Mouse (Mus musculus) erythroid progenitor cell, adult 5-6 weeks (primary cell): ENCODE results near the gene Pter. TPM values are rescaled to one million over a fixed set of nuclear protein-coding genes. Genes with fewer than 3 reads are reported as not detected.

Experiments
- ATAC-seq: replicated peaks from 2 replicates; pipeline ENCODE4 v1.8.0; 2016; ENCODE audit warnings: moderate number of reproducible peaks, mild to moderate bottlenecking, moderate TSS enrichment, inconsistent platforms; ENCODE audit not compliant: poor library complexity, low FRiP score, severe bottlenecking
- total RNA-seq, 2 experiments: library from RNA; stranded (forward) in 1 of 2; stranded (reverse) in 1 of 2; fragments of 150-400 nt in 1 of 2; fragments of 186-747, 209-891 nt in 1 of 2; gene quantifications; 2 replicates each; pipeline versions ENCODE4 v1.2.3 to v1.2.4; 2015 to 2017; ENCODE audit warnings: low replicate concordance in 2 of 2

Gene Pter
- total RNA-seq, 2 experiments from 2014 or later = not detected

GRCm38 (mm10) chr2:13000026-13000425, 76.2 kb downstream of the Pter start:
- no peak for ATAC-seq

- no peak for ATAC-seq
Observed at GRCm38 (mm10) chr2:13008433-13008832, 84.6 kb downstream of the Pter start.

- no peak for ATAC-seq
Observed at GRCm38 (mm10) chr2:13009261-13009972, 85.6 kb downstream of the Pter start.

- ATAC-seq = no peak
Observed at GRCm38 (mm10) chr2:13010030-13010459, 86.2 kb downstream of the Pter start.

- no peak for ATAC-seq
Observed at GRCm38 (mm10) chr2:13010460-13011341, 86.9 kb downstream of the Pter start.

GRCm38 (mm10) chr2:13011472-13011871, 87.6 kb downstream of the Pter start, which contains the start of gene C1ql3:
TSS of gene C1ql3 (minus strand) at chr2:13011806.
- ATAC-seq = no peak

- ATAC-seq = no peak
Observed at GRCm38 (mm10) chr2:13011973-13012372, 88.1 kb downstream of the Pter start.

GRCm38 (mm10) chr2:13018382-13018781, 94.5 kb downstream of the Pter start:
- no peak for ATAC-seq

GRCm38 (mm10) chr2:13018861-13019260, 95.0 kb downstream of the Pter start:
- no peak for ATAC-seq

GRCm38 (mm10) chr2:13038772-13039171, 114.9 kb downstream of the Pter start:
- no peak for ATAC-seq

- no peak for ATAC-seq
Observed at GRCm38 (mm10) chr2:13039785-13040184, 115.9 kb downstream of the Pter start.

- no peak for ATAC-seq
Observed at GRCm38 (mm10) chr2:13044555-13044954, 120.7 kb downstream of the Pter start.

- no peak for ATAC-seq
Observed at GRCm38 (mm10) chr2:13048649-13049048, 124.8 kb downstream of the Pter start.

Other genes with a start within 250 kb of the Pter start
- gene C1ql3, start 87.8 kb downstream of the Pter start, total RNA-seq (2015; ENCODE audit: low replicate concordance) = not detected in 2 replicates
- not detected in 2 replicates for gene C1ql3, start 87.8 kb downstream of the Pter start, total RNA-seq (2017; ENCODE audit: low replicate concordance)